Mouse (Mus musculus) small intestine, adult 2 months (tissue): Measurements from ENCODE around the gene Tmem110. TPM values are rescaled to one million over a fixed set of nuclear protein-coding genes. Genes with fewer than 3 reads are reported as not detected.

Source experiments
- H3K27ac ChIP-seq: fragments of 200-500 bp; 2 replicates; pipeline ENCODE4 v1.5.1; 2012; ENCODE audit warnings: low read depth, low read length, control low read depth, inconsistent platforms; ENCODE audit not compliant: insufficient read depth
- H3K27me3 ChIP-seq: fragments of 200-500 bp; 2 replicates; pipeline ENCODE4 v1.6.1; 2012; ENCODE audit warnings: mild to moderate bottlenecking, moderate library complexity, low read length, inconsistent platforms; ENCODE audit not compliant: control insufficient read depth, insufficient read depth
- H3K36me3 ChIP-seq: fragments of 200-500 bp; 2 replicates; pipeline ENCODE4 v1.6.1; 2012; ENCODE audit warnings: mild to moderate bottlenecking, low read length, control low read depth, inconsistent platforms; ENCODE audit not compliant: control insufficient read depth, insufficient read depth
- H3K4me1 ChIP-seq: fragments of 200-500 bp; 2 replicates; pipeline ENCODE4 v1.6.1; 2012; ENCODE audit warnings: low read length, inconsistent platforms, mixed read lengths; ENCODE audit not compliant: control insufficient read depth, insufficient read depth, insufficient read length
- H3K4me3 ChIP-seq: fragments of 200-500 bp; 2 replicates; pipeline ENCODE4 v1.5.1; 2012; ENCODE audit warnings: low read depth, mild to moderate bottlenecking, control low read depth, inconsistent platforms, low read length, moderate library complexity
- CTCF ChIP-seq: fragments of 200-500 bp; IDR thresholded peaks from 2 replicates; pipeline ENCODE4 v1.5.1; 2012; ENCODE audit warnings: low read depth, mild to moderate bottlenecking, control low read depth, inconsistent platforms, low read length, moderate library complexity, mixed read lengths; ENCODE audit not compliant: insufficient replicate concordance, insufficient read length; ENCODE audit errors: extremely low read depth
- POLR2A ChIP-seq: fragments of 200-500 bp; IDR thresholded peaks from 2 replicates; pipeline ENCODE4 v1.6.1; 2012; ENCODE audit warnings: low read depth, mild to moderate bottlenecking, control low read depth, inconsistent platforms, low read length, moderate library complexity
- whole genome bisulfite sequencing: fragments of 180-500 bp; shearing (Covaris S2); methylation state at CpG from one replicate; pipeline ENCODE4 v1.1.7; 2018; 5-methylcytosine and 5-hydroxymethylcytosine counted together
- polyA plus RNA-seq: library from polyadenylated mRNA; depleted of rRNA; stranded (reverse); fragments of >200 nt; gene quantifications from 2 replicates; pipeline ENCODE4 v1.2.3, GENCODE M21; 2012

Tmem110 gene
- polyA plus RNA-seq, 1 experiment: 11.2 TPM

DNA sequence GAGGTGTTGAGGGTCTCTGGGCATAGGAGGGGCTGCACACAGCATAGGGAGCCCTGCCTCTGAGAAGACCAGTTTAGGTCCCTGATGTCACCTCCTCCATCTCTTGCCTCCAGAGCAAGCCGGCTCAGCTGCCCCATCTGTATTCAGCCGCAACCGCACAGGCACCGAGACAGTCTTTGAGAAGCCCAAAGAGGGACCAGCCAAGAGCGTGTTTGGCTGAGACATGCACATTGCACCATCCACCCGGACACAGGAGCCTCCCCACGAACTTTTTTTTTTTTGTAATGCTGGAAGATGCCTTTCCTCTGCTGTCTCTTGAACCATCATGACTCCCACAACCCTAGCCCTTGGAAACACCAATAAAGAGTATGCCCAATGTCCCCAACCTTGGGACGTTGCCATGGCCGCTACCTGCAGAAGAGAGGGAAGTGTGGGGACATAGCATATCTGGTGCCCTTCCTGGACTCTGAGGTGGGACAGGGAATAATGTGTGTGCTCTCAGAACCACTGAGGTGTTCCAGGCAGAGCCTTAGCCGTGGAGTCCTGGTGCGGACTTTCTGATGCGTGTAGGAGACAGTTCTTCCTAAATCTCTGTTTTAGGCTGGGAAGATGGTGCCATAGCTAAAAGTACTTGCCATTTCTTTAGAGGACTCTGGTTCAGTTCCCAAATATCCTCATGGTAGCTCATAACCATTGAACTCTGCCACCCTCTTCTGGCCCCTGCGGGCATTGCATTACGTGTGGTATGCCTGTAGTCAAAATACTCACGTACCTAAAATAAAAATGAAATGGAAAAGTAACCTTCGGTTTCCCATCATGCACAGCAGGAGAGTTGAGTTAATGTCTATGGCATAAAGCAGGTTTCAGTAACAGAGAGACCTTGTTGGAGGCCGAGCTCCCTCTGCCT lies 55.7 kb downstream of the Tmem110 start:
- H3K4me1 ChIP-seq: no peaks in the 10 kb centered on the region
- no peaks in the 10 kb centered on the region for H3K27me3 ChIP-seq
- no peaks in the 10 kb centered on the region for H3K36me3 ChIP-seq
- TF ChIP-seq CTCF (peak; percentile 22; the same call in 1 of the 2 replicates), POLR2A (no peak)
- peak overlapping the region; percentile 45; the same call in 1 of the 2 replicates for H3K4me3 ChIP-seq
- 73% methylated on average over 17 of the region's 17 CpGs for WGBS
- H3K27ac ChIP-seq: peak overlapping the region; percentile 3; the same call in 1 of the 2 replicates

DNA sequence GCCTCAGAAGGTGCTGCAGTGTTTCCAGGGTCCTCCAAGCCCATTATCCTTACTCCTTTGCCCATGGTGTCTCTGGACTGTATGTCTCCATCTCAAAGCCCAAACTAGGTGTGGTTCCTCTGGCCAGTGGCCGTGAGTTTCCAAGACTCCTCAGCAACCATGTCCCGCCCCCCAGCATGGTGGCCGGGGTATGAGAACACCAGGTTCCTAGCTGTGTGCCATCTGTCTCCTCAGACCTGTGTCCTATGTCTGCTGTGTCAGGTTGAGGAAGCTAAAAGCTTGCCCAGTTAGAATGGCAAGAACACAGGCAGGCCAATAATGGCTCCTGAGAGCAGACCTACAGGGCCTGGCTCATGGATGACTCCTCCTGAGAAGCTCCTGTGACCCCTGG lies 56.3 kb downstream of the Tmem110 start:
- Histone ChIP-seq H3K36me3 (no peaks in the 10 kb centered on the region), H3K4me1 (no peaks in the 10 kb centered on the region), H3K27me3 (no peaks in the 10 kb centered on the region), H3K4me3 (no peak overlapping the region), H3K27ac (no peak overlapping the region)
- WGBS: 84% methylated on average over 3 of the region's 3 CpGs
- TF ChIP-seq POLR2A (no peak), CTCF (no peak)

DNA sequence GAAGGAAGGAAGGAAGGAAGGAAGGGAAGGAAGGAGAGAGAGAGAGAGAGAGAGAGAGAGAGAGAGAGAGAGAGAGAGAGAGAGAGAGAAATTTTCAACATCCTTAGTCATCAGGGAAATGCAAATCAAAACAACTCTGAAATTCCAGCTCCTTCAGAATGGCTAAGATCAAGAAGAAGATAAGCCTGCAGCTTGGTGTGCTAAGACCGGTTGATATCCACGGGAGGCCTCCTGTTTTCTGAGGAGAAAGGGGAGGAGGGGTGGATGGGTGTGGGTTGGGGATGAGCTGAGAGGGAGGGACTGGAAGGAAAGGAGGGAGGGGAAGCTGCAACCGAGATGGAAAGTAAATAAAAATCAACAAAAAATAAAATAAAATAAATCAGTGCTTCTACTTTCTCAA lies 59.9 kb downstream of the Tmem110 start:
- WGBS: 20% methylated on average over 3 of the region's 3 CpGs
- H3K27me3 ChIP-seq: no peaks in the 10 kb centered on the region
- no peak overlapping the region for H3K4me3 ChIP-seq
- H3K4me1 ChIP-seq: peaks cover 3% of the 10 kb centered on the region
- no peaks in the 10 kb centered on the region for H3K36me3 ChIP-seq
- H3K27ac ChIP-seq: no peak overlapping the region
- TF ChIP-seq POLR2A (no peak), CTCF (no peak)

DNA sequence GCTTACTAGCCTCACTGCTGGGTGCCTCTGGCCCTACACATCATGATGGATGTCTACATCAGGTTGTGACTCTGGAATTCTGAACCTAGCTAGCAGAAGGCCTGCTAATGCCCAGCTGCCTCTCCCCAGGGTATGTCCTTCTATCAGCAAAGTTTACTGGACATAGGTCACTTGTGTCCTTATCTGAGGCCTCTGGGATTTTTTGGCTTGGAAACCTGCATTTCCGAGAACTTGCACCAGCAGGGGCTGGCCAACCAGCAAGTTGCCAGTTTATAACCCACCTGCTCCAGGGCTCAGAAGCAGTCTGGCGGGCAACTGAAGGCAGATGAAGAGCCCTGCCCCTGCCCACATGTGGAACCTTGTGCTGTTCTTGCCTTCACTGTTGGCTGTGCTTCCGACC lies 60.8 kb downstream of the Tmem110 start, which contains the start of gene Itih4:
TSS of gene Itih4 (plus strand) at position 273 of the 400 bp plus-strand sequence.
- WGBS: 75% methylated on average over 3 of the region's 3 CpGs
- Histone ChIP-seq H3K4me3 (no peak within 1 kb of the TSS), H3K27me3 (no peaks in the 10 kb centered on the region), H3K4me1 (peaks cover 3% of the 10 kb centered on the region), H3K36me3 (no peaks in the 10 kb centered on the region), H3K27ac (no peak within 1 kb of the TSS)
- TF ChIP-seq CTCF: no peak

DNA sequence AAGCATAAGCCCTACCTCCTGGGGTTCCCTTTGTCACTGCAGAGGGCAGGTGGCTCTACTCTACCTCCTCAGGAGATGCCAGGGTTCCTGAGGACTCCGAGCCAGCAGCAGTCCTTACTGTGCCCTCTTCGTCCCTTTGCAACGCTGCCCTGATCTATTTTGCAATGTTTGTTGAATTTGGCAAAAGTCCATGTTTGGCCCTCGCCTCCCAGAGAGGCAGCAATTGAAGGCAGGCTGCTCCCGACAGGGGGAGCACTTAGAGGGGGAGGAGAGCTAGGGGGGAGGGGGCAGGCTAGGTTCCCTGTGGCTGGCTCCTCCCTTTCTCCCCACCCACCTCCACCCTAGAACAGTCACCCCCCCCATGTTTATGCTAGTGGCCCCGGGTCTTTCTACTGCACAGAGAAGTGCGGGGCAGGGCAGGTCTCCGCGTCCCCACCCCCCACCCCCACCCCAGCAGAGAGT lies 62.9 kb downstream of the Tmem110 start:
- H3K4me1 ChIP-seq: peaks cover 3% of the 10 kb centered on the region
- no peaks in the 10 kb centered on the region for H3K27me3 ChIP-seq
- H3K27ac ChIP-seq: no peak overlapping the region
- TF ChIP-seq POLR2A (no peak), CTCF (no peak)
- 6% methylated on average over 9 of the region's 9 CpGs for WGBS
- H3K36me3 ChIP-seq: no peaks in the 10 kb centered on the region
- H3K4me3 ChIP-seq: no peak overlapping the region

DNA sequence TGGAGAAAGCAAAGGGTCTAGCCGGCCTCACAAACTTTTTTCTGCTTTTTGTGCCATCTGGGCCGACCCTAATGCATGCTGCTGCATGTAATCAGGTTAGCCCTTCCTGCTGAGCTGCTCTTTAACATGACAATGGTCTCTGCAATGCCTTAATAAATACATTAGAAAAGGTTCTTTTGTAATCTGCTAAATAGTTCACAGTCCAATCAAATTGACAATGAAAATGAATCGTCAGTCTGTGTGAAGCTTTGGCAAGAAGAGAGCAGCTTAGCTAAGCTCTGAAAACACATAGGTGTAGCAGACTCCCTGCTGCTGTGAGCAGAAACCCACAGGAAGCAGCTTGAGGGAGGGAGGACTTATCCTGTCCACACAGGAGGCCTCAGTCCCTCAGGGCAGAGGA lies 74.6 kb downstream of the Tmem110 start:
- Histone ChIP-seq H3K4me3 (no peak overlapping the region), H3K27me3 (no peaks in the 10 kb centered on the region), H3K27ac (no peak overlapping the region), H3K4me1 (no peaks in the 10 kb centered on the region), H3K36me3 (no peaks in the 10 kb centered on the region)
- TF ChIP-seq POLR2A (no peak), CTCF (no peak)
- WGBS: 72% methylated on average over 3 of the region's 3 CpGs

DNA sequence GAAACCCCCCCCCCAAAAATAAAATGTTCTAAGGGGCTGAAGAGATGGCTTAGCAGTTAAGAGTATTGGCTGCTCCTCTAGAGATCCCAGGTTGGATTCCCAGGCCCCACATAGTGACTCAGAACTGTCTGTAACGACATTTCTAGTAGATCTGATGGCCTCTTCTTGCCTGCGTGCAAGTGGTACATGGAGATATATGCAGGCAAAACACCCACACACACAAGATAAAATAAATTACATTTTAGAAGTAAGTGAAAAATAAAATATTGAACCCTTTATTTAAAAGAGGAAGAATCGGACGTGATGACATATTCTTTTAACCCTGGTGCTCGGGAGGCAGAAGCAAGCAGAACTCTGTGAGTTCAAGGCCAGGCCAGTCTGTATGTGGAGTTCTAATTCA lies 77.2 kb downstream of the Tmem110 start:
- 82% methylated on average over 5 of the region's 5 CpGs for WGBS
- H3K4me1 ChIP-seq: no peaks in the 10 kb centered on the region
- H3K36me3 ChIP-seq: no peaks in the 10 kb centered on the region
- no peak overlapping the region for H3K4me3 ChIP-seq
- no peaks in the 10 kb centered on the region for H3K27me3 ChIP-seq
- H3K27ac ChIP-seq: no peak overlapping the region
- no peak for TF ChIP-seq CTCF
- TF ChIP-seq POLR2A: no peak
